Mouse (Mus musculus) megakaryocyte, embryonic 14.5 days (primary cell): ENCODE results near the gene Apc2. TPM values are rescaled to one million over a fixed set of nuclear protein-coding genes. Genes with fewer than 3 reads are reported as not detected.
A peak's percentile ranks its signal among the peaks of the same experiment; 100 is the strongest.

Source experiments
- H3K27me3 ChIP-seq: replicated peaks from 2 replicates; pipeline ENCODE3; 2012; ENCODE audit warnings: inconsistent platforms
- H3K36me3 ChIP-seq: replicated peaks from 2 replicates; pipeline ENCODE3; 2012; ENCODE audit warnings: low read length, inconsistent platforms, mixed read lengths
- H3K4me1 ChIP-seq: 2 replicates; pipeline ENCODE4 v1.6.1; 2012; ENCODE audit warnings: inconsistent platforms
- H3K4me3 ChIP-seq: replicated peaks from 2 replicates; pipeline ENCODE3; 2012; ENCODE audit warnings: moderate library complexity, mild to moderate bottlenecking, inconsistent platforms
- H3K9me3 ChIP-seq: 2 replicates; pipeline ENCODE4 v1.6.1; 2012; ENCODE audit warnings: inconsistent platforms
- FLI1 ChIP-seq: IDR thresholded peaks from 2 replicates; pipeline ENCODE4 v1.6.1; 2012; ENCODE audit warnings: low read length, inconsistent platforms, mixed read lengths
- GATA1 ChIP-seq: IDR thresholded peaks from 3 replicates; pipeline ENCODE4 v1.6.1; 2012; ENCODE audit warnings: mixed read lengths, low read length, inconsistent platforms, borderline replicate concordance
- polyA plus RNA-seq: library from polyadenylated mRNA; stranded (reverse); fragments of >175 nt; gene quantifications from 2 replicates; pipeline ENCODE4 v1.2.3, GENCODE M21; 2012; ENCODE audit warnings: low replicate concordance; ENCODE audit not compliant: insufficient read depth

The Apc2 gene
- polyA plus RNA-seq, 1 experiment, result 0.92 TPM

GRCm38 (mm10) chr10:80278390-80278789 lies 17.4 kb upstream of the Apc2 start:
- Histone ChIP-seq H3K4me3 (peak overlapping the region; percentile 42), H3K9me3 (no peaks in the 10 kb centered on the region), H3K36me3 (peaks cover 96% of the 10 kb centered on the region), H3K4me1 (peaks cover 65% of the 10 kb centered on the region), H3K27me3 (no peaks in the 10 kb centered on the region)
- TF ChIP-seq FLI1 (no peak), GATA1 (no peak)

- peaks cover 62% of the 10 kb centered on the region for H3K4me1 ChIP-seq
- H3K27me3 ChIP-seq, result no peaks in the 10 kb centered on the region
- H3K36me3 ChIP-seq, result peaks cover 96% of the 10 kb centered on the region
- no peaks in the 10 kb centered on the region for H3K9me3 ChIP-seq
- no peak for TF ChIP-seq FLI1
- TF ChIP-seq GATA1, result no peak
- no peak overlapping the region for H3K4me3 ChIP-seq
Measured at GRCm38 (mm10) chr10:80279273-80279672, 16.5 kb upstream of the Apc2 start.

GRCm38 (mm10) chr10:80281304-80281703 lies 14.5 kb upstream of the Apc2 start:
- Histone ChIP-seq H3K4me1 (peaks cover 55% of the 10 kb centered on the region), H3K9me3 (no peaks in the 10 kb centered on the region), H3K27me3 (no peaks in the 10 kb centered on the region), H3K36me3 (peaks cover 97% of the 10 kb centered on the region), H3K4me3 (no peak overlapping the region)
- TF ChIP-seq FLI1 (no peak), GATA1 (no peak)

- TF ChIP-seq FLI1 (no peak), GATA1 (no peak)
- H3K36me3 ChIP-seq, result peaks cover 98% of the 10 kb centered on the region
- H3K27me3 ChIP-seq, result no peaks in the 10 kb centered on the region
- H3K9me3 ChIP-seq, result no peaks in the 10 kb centered on the region
- peaks cover 59% of the 10 kb centered on the region for H3K4me1 ChIP-seq
- no peak overlapping the region for H3K4me3 ChIP-seq
Measured at GRCm38 (mm10) chr10:80281921-80282371, 13.8 kb upstream of the Apc2 start.

- TF ChIP-seq GATA1, result no peak
- TF ChIP-seq FLI1, result no peak
- Histone ChIP-seq H3K4me1 (peaks cover 59% of the 10 kb centered on the region), H3K27me3 (no peaks in the 10 kb centered on the region), H3K9me3 (no peaks in the 10 kb centered on the region), H3K4me3 (no peak overlapping the region), H3K36me3 (peaks cover 98% of the 10 kb centered on the region)
Measured at GRCm38 (mm10) chr10:80282481-80283441, 13.0 kb upstream of the Apc2 start.

- Histone ChIP-seq H3K27me3 (no peaks in the 10 kb centered on the region), H3K4me3 (no peak overlapping the region), H3K36me3 (peaks cover 90% of the 10 kb centered on the region), H3K4me1 (peaks cover 44% of the 10 kb centered on the region), H3K9me3 (no peaks in the 10 kb centered on the region)
- TF ChIP-seq GATA1, result no peak
Measured at GRCm38 (mm10) chr10:80285222-80286070, 10.3 kb upstream of the Apc2 start.

GRCm38 (mm10) chr10:80288097-80288496 lies 7.7 kb upstream of the Apc2 start:
- Histone ChIP-seq H3K4me1 (peaks cover 30% of the 10 kb centered on the region), H3K36me3 (peaks cover 64% of the 10 kb centered on the region), H3K4me3 (no peak overlapping the region), H3K27me3 (no peaks in the 10 kb centered on the region), H3K9me3 (no peaks in the 10 kb centered on the region)
- TF ChIP-seq GATA1, result no peak
- no peak for TF ChIP-seq FLI1

GRCm38 (mm10) chr10:80288657-80289056 lies 7.1 kb upstream of the Apc2 start:
- no peaks in the 10 kb centered on the region for H3K27me3 ChIP-seq
- peaks cover 64% of the 10 kb centered on the region for H3K36me3 ChIP-seq
- no peaks in the 10 kb centered on the region for H3K9me3 ChIP-seq
- H3K4me1 ChIP-seq, result peaks cover 31% of the 10 kb centered on the region
- TF ChIP-seq FLI1, result no peak
- no peak for TF ChIP-seq GATA1
- H3K4me3 ChIP-seq, result no peak overlapping the region

- TF ChIP-seq GATA1 (no peak), FLI1 (peak; percentile 56; the same call in 1 of the 2 replicates)
- H3K9me3 ChIP-seq, result no peaks in the 10 kb centered on the region
- peaks cover 42% of the 10 kb centered on the region for H3K36me3 ChIP-seq
- peaks cover 56% of the 10 kb centered on the region for H3K4me1 ChIP-seq
- H3K4me3 ChIP-seq, result peak within 1 kb of the TSS; percentile 95
- H3K27me3 ChIP-seq, result peaks cover 3% of the 10 kb centered on the region
Measured at GRCm38 (mm10) chr10:80292251-80293146, 3.3 kb upstream of the Apc2 start, which contains the start of gene Rps15. Gene Rps15, plus strand, starts transcription at chr10:80292453.
